Mouse (Mus musculus) adrenal gland (tissue): Measurements from ENCODE around the gene Cdh4.

ENCODE experiments used
- intact Hi-C: fragments of 180-260 bp; cut with DNase I; formaldehyde crosslinking; loops from one replicate; pipeline ENCODE4 v1.15.1; 2025

Cdh4 gene

GRCm38 (mm10) chr2:179849732-179850131 lies 407.5 kb downstream of the Cdh4 start:
- intact Hi-C loops, result no loop called here

- intact Hi-C loops, result no loop called here
Observed at GRCm38 (mm10) chr2:179852169-179852568, 409.9 kb downstream of the Cdh4 start.

DNA sequence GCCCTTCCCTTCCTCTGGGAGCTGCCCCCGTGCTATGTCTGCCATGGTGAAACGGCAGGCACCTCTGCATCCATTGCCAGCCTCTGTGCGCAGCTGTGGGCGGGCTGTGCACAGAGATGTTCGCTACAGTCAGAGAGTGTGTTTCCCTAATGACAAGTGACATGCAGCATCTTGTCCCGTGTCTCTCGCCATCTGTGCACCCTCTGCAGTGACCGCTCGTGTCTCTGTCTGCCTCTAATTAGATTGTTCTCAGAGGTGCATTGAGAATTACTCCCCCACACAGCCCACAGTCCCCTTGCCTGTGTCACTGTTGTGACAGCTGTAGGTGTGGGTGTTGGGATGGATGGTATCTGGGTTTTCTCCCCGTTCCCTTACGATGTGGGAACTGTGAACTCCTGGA lies 410.6 kb downstream of the Cdh4 start:
- intact Hi-C loops, result no loop called here

DNA sequence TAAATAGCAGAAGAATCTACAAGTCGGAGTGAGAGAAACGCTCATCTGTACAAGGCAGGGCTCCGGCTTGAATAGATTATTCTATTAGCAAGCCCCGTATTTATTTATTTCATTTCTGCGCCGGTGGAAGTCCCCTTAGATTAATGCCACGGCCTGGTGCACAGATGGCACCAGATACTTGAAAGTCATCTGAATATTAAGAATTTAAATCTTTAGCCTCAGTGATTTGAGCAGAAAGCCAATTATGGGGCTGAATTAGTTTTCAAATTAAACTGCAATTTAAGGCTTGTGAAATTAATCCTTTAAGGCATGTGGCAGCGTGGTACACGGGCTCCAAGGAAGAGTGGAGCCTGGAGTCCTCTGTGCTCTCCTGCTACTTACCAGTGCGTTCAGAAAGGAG lies 411.7 kb downstream of the Cdh4 start:
- intact Hi-C loops, result no loop called here

DNA sequence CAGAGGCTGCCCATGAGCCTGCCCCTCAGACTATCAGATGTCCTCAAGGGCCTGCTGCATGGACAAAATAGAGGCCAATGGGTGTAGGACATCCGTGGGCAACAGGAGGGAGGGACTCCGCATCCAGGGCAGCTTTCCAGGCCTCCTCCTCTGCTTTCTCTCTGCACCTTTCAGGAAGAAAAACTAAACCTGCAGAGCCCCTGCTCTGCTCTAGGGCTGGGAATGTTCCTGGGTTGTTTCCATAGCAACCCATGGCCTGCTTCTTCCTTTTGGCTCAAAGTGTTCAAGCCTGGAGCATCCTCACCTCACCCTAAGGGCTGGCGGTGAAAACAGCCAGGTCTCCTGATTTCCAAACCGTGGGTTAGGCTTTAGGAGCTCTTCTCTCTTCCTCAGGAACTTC lies 414.9 kb downstream of the Cdh4 start:
- intact Hi-C loops, result no loop called here

DNA sequence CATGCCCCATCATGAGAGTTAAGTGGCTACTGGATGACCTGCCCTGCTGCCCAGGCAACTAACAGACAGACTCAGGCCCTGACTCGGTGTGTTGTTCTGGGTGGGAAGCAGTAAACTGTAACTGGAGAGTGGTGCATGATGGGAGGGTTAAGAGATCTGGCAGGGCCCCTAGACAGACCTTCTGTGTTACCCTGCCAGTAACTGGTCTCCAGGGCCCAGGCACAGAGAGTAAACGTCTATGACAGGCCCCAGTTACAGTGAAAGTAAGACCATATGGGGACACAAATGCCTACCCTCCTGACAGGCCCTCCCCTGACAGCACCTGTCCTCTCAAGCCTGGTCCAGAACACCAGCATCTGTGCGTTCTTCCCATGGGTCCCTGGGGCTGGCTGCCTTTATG lies 420.4 kb downstream of the Cdh4 start:
- intact Hi-C loops, result no loop called here

- intact Hi-C loops, result no loop called here
Observed at GRCm38 (mm10) chr2:179863266-179863665, 421.0 kb downstream of the Cdh4 start.

DNA sequence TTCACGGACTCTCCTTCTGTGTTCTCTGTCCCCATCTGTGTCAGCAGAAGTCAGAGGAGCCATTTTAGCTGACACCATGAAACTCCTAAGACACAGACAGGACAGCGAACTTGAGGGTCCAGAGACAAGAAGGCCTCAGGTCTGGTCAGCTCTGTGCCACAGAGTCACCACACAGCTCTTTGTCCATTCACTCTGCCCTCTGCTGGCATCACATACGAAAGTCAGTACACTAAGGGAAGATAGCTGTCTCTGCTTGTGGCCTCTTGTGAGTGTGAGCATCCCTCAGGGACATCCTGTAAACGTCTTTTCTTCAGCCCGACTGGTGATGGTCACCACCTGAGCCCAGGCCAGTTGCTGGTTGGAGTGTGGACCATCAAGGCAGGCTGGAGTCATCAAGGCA lies 422.9 kb downstream of the Cdh4 start:
- intact Hi-C loops, result no loop called here

- intact Hi-C loops, result no loop called here
Observed at GRCm38 (mm10) chr2:179867669-179868068, 425.4 kb downstream of the Cdh4 start.

GRCm38 (mm10) chr2:179869871-179870270 lies 427.6 kb downstream of the Cdh4 start:
- intact Hi-C loops, result loop anchor here (5.0 to 10.0 kb wide), 2 partner anchors 188 to 295 kb away; no protein-coding TSS in a partner anchor

GRCm38 (mm10) chr2:179872724-179873123 lies 430.5 kb downstream of the Cdh4 start:
- intact Hi-C loops, result loop anchor here (5.0 to 10.0 kb wide), 2 partner anchors 190 to 298 kb away; no protein-coding TSS in a partner anchor

DNA sequence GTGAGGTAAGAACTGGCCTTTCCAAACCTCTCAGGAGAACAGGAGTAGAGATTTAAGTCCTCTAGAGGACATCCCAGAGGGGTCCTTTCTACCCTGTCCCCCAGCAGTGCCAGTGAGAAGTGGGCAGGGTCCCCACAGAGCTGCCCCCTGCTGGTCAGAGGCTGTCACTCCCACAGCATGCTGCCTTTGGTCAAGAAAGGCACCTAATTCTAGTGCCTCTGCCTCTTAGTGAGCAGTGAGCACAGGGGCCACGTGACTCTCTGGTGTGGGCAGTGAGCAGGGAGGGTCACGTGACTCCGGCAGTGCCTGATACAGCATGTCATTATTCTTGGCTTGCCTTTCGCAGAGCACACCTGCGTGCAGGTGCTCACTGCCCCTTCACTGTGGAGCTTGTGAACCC lies 431.1 kb downstream of the Cdh4 start:
- intact Hi-C loops, result loop anchor here (5.0 to 10.0 kb wide), 2 partner anchors 191 to 299 kb away; no protein-coding TSS in a partner anchor

- intact Hi-C loops, result loop anchor here (2.0 to 10.0 kb wide), 2 partner anchors 44 to 300 kb away; no protein-coding TSS in a partner anchor
Observed at GRCm38 (mm10) chr2:179875147-179875546, 432.9 kb downstream of the Cdh4 start.

GRCm38 (mm10) chr2:179877551-179878215 lies 435.5 kb downstream of the Cdh4 start:
- intact Hi-C loops, result loop anchor here (10.0 kb wide), 1 partner anchor 303 kb away; no protein-coding TSS in a partner anchor

GRCm38 (mm10) chr2:179884561-179884960 lies 442.3 kb downstream of the Cdh4 start:
- intact Hi-C loops, result no loop called here

DNA sequence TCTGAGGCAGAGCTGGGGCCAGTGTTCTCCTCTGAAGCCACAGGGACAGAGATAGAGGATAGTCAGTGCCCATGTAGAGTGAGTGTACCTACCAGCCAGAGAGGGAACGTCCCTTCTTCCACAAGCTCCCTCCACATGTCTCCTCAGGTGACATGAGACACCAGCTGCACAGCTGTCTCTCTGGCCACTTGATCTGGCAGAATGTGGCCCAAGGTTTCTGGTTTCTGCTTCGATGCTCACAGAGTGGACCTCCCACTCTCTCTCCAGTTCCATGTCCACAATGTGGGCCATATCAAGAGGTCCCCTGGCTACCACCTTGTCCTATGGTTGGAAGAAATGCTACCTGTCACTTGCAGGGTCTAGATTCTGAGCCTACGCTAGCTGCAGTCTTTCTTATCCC lies 448.8 kb downstream of the Cdh4 start:
- intact Hi-C loops, result no loop called here

GRCm38 (mm10) chr2:179896949-179897348 lies 454.7 kb downstream of the Cdh4 start:
- intact Hi-C loops, result no loop called here

- intact Hi-C loops, result no loop called here
Observed at GRCm38 (mm10) chr2:179912911-179913310, 470.7 kb downstream of the Cdh4 start.

DNA sequence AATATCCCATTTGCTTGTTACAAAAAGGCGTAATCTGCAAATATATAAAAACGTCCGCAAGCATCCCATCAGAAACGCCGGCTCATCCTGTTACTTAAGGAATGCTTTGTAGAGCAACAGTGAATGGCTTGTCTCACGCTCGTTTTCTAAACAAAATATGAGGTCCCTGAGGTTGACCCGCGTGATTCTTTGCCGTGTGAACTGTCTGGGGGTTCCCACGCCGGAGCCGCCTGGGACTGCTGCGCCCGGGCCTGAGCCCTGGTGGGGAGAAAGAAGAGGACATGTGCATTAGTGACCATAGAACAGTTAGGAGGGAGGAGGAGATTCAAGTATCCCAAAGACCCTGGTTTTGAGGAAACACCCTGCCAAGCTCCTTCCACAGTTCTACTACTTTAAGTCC lies 471.1 kb downstream of the Cdh4 start:
- intact Hi-C loops, result no loop called here

DNA sequence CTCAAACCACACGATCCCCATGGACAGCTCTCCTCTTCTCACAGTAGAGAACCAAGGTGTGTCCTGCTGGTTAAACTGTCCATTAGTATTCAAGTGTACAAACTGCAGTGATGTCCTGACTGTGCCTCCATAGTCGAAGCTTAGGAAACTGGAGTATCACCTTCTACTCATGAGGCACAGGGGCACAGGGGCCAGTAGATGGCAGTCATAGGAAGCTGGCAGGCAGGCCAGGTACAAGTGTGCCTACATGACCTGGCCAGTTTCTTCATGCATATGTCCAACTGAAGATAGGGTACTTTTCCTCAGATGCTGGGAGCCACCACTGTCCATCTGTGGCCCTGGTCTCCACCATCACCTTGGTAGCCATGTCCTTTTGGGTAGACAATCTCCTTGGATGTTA lies 472.0 kb downstream of the Cdh4 start:
- intact Hi-C loops, result no loop called here

GRCm38 (mm10) chr2:179916877-179917673 lies 474.8 kb downstream of the Cdh4 start:
- intact Hi-C loops, result loop anchor here (2.0 to 5.0 kb wide), 2 partner anchors 55 to 128 kb away; no protein-coding TSS in a partner anchor

- intact Hi-C loops, result loop anchor here (10.0 kb wide), 1 partner anchor 335 kb away; the partner anchor contains the start of gene Rps21
Observed at GRCm38 (mm10) chr2:179920042-179920441, 477.8 kb downstream of the Cdh4 start.
